Mouse (Mus musculus): ENCODE data around the gene Speer4f1. TPM values are rescaled to one million over a fixed set of nuclear protein-coding genes. Genes with fewer than 3 reads are reported as not detected.

Speer4f1 gene
- polyA plus RNA-seq, 1 experiment from 2014 or later: not detected

DNA sequence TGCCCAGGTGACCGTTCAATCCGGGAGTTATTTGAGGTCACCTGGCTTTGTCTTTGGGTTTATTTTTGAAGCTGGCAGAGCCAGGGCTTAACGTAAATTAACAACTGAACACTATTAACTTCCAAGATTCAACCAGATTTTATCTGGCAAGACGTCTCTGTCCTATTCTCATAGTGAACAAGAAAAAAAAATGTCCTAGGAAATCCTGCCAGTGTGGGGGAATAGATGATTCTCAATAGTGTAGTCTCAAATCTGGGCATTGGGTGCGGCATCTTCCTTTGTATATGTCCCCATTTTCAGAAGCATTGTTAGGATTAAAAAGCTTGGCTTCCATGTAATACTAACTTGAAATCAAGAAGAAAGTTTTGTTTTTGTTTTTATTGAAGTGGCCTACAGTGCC lies 20.8 kb downstream of the Speer4f1 start:
- Histone ChIP-seq H3K27me3 (replicated peaks) (no peaks in the 10 kb centered on the region), H3K4me1 (no peaks in the 10 kb centered on the region), H3K4me3 (no peak overlapping the region), H3K27ac (replicated peaks) (no peak overlapping the region), H3K9me3 (no peaks in the 10 kb centered on the region), H3K4me2 (no peak overlapping the region), H3K9ac (no peak overlapping the region), H3K36me3 (no peaks in the 10 kb centered on the region)
- WGBS: 69% methylated on average over 5 of the region's 5 CpGs
- ATAC-seq (ENCODE audit: extremely low read depth, insufficient number of reproducible peaks, low FRiP score, low TSS enrichment): no peak

- WGBS: 91% methylated on average over 1 of the region's 1 CpGs
- Histone ChIP-seq H3K9ac (no peak overlapping the region), H3K4me2 (no peak overlapping the region), H3K4me1 (no peaks in the 10 kb centered on the region), H3K27ac (replicated peaks) (no peak overlapping the region), H3K4me3 (no peak overlapping the region), H3K27me3 (replicated peaks) (no peaks in the 10 kb centered on the region), H3K9me3 (no peaks in the 10 kb centered on the region), H3K36me3 (no peaks in the 10 kb centered on the region)
- no peak for ATAC-seq (ENCODE audit: extremely low read depth, insufficient number of reproducible peaks, low FRiP score, low TSS enrichment)
These were observed 24.0 kb downstream of the Speer4f1 start for GRCm38 (mm10) chr5:17499873-17500329.

DNA sequence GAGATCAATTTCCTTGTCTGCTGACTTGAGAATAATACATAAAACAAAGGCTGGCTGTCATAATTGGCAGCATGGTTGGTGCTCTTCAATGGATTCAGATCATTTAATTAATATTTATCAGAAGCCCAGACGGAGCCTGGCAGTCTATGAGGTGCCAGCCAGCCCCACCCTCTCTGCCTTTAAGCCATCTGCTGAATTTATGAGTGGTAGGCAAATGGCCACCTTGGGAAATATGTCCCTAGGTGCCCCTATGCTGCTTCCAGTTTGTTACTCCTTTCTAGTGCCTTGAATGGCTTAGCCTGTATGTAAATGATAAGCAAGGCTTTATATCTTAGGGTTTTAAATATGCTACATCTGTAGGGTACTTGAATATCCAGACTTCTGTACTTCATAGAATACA lies 25.0 kb downstream of the Speer4f1 start:
- H3K4me1 ChIP-seq: no peaks in the 10 kb centered on the region
- ATAC-seq (ENCODE audit: extremely low read depth, insufficient number of reproducible peaks, low FRiP score, low TSS enrichment): no peak
- H3K4me2 ChIP-seq: no peak overlapping the region
- no peaks in the 10 kb centered on the region for H3K9me3 ChIP-seq
- H3K4me3 ChIP-seq: no peak overlapping the region
- no peaks in the 10 kb centered on the region for H3K27me3 ChIP-seq (replicated peaks)
- no peak overlapping the region for H3K9ac ChIP-seq
- WGBS: 57% methylated on average over 1 of the region's 1 CpGs
- H3K27ac ChIP-seq (replicated peaks): no peak overlapping the region
- no peaks in the 10 kb centered on the region for H3K36me3 ChIP-seq

DNA sequence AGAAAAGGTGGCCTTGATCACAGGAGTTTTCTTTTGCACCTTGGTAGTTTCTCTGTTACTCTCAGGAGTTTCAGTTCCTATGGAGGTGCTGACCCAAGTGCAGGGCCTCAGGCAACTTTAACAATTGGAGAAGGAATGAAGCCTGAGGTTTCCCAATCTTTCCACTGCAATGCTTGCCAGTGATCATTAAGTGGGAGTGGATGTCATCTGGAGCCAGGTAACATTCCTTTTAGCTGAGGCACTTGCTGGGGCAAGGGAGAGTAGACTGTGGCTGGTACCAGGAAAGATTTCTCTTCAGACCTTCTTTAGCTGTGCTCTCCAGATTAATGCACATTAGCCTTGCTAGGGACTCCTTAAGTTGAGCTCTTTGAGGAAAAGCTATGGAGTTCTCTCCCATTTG lies 29.6 kb downstream of the Speer4f1 start:
- H3K9me3 ChIP-seq: no peaks in the 10 kb centered on the region
- H3K36me3 ChIP-seq: no peaks in the 10 kb centered on the region
- H3K4me3 ChIP-seq: no peak overlapping the region
- H3K9ac ChIP-seq: no peak overlapping the region
- no peaks in the 10 kb centered on the region for H3K27me3 ChIP-seq (replicated peaks)
- no peak overlapping the region for H3K4me2 ChIP-seq
- H3K4me1 ChIP-seq: no peaks in the 10 kb centered on the region
- no peak overlapping the region for H3K27ac ChIP-seq (replicated peaks)
- no peak for ATAC-seq (ENCODE audit: extremely low read depth, insufficient number of reproducible peaks, low FRiP score, low TSS enrichment)

GRCm38 (mm10) chr5:17508038-17508437 lies 32.1 kb downstream of the Speer4f1 start:
- no peaks in the 10 kb centered on the region for H3K9me3 ChIP-seq
- H3K4me2 ChIP-seq: no peak overlapping the region
- H3K9ac ChIP-seq: no peak overlapping the region
- H3K36me3 ChIP-seq: no peaks in the 10 kb centered on the region
- no peak overlapping the region for H3K4me3 ChIP-seq
- no peak overlapping the region for H3K27ac ChIP-seq (replicated peaks)
- H3K4me1 ChIP-seq: no peaks in the 10 kb centered on the region
- H3K27me3 ChIP-seq (replicated peaks): no peaks in the 10 kb centered on the region
- ATAC-seq (ENCODE audit: extremely low read depth, insufficient number of reproducible peaks, low FRiP score, low TSS enrichment): no peak
- 70% methylated on average over 3 of the region's 3 CpGs for WGBS

Other genes starting within 250 kb of the Speer4f1 start
- not detected in 2 replicates for gene Speer4f2, start 102.9 kb upstream of the Speer4f1 start, polyA plus RNA-seq (2015; fragmentation: Nextera tagmentation; extraction: Ambion mirVana)
- 12.8 TPM in 2 replicates for gene Sema3c, start 98.2 kb downstream of the Speer4f1 start, polyA plus RNA-seq (2015; fragmentation: Nextera tagmentation; extraction: Ambion mirVana)